Mouse (Mus musculus) lung, postnatal 0 days (tissue): Measurements from ENCODE around the gene Myo1h.

Experiments used
- CTCF ChIP-seq: IDR thresholded peaks from 2 replicates; pipeline ENCODE4 v1.5.1; 2016; ENCODE audit warnings: antibody characterized with exemption, mild to moderate bottlenecking
- EP300 ChIP-seq: IDR thresholded peaks from 2 replicates; pipeline ENCODE4 v1.6.1; 2016; ENCODE audit warnings: antibody characterized with exemption, mild to moderate bottlenecking, control low read depth

DNA sequence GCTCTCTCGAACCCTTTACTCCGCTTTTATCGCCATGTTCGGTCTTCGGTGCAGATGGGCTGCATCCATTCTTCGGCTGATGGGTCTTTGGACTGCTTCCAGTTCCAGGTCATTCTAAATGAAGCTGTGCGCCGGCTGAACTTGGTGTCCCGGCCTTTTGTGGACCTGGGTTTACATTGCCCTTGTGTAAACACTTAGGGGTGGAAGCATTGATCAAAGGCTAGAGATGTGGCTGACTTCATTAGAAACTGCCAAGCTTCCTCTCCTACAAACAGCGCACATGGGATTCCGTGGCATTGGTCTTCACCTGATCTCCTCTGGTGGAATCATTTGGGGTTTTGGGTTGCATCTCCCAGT, 20.7 kb downstream of the Myo1h start:
- TF ChIP-seq EP300 (no peak), CTCF (no peak)
